Mouse (Mus musculus) E14TG2a.4 (cell line): ENCODE results near the gene Ldhc.
A peak's percentile ranks its signal among the peaks of the same experiment; 100 is the strongest.

Experiments
- H3K27me3 ChIP-seq: 2 replicates; pipeline ENCODE4 v1.6.1; 2014; ENCODE audit warnings: low read length, control low read depth; ENCODE audit not compliant: insufficient read depth
- H3K36me3 ChIP-seq: 2 replicates; pipeline ENCODE4 v1.6.1; 2014; ENCODE audit warnings: low read length, control low read depth; ENCODE audit not compliant: insufficient read depth
- H3K4me1 ChIP-seq: replicated peaks from 2 replicates; pipeline ENCODE4 v1.6.1; 2014; ENCODE audit warnings: low read depth, low read length, control low read depth
- H3K4me3 ChIP-seq: replicated peaks from 2 replicates; pipeline ENCODE4 v1.5.1; 2014; ENCODE audit warnings: mild to moderate bottlenecking, low read length
- H3K9me3 ChIP-seq: 2 replicates; pipeline ENCODE4 v1.6.1; 2014; ENCODE audit warnings: low read length, control low read depth
- CTCF ChIP-seq: conservative IDR thresholded peaks from 2 replicates; pipeline ENCODE4 v1.5.1; 2014; ENCODE audit warnings: low read length
- NANOG ChIP-seq: IDR thresholded peaks from 2 replicates; pipeline ENCODE4 v1.6.1; 2014; ENCODE audit warnings: borderline replicate concordance, low read length, mixed read lengths
- POU5F1 ChIP-seq: IDR thresholded peaks from 2 replicates; pipeline ENCODE4 v1.6.1; 2014; ENCODE audit warnings: low read length, borderline replicate concordance

Ldhc gene

GRCm38 (mm10) chr7:46846486-46847244 lies 14.3 kb upstream of the Ldhc start:
- no peak for TF ChIP-seq POU5F1
- TF ChIP-seq NANOG: no peak
- no peak for TF ChIP-seq CTCF
- H3K9me3 ChIP-seq: no peaks in the 10 kb centered on the region

DNA sequence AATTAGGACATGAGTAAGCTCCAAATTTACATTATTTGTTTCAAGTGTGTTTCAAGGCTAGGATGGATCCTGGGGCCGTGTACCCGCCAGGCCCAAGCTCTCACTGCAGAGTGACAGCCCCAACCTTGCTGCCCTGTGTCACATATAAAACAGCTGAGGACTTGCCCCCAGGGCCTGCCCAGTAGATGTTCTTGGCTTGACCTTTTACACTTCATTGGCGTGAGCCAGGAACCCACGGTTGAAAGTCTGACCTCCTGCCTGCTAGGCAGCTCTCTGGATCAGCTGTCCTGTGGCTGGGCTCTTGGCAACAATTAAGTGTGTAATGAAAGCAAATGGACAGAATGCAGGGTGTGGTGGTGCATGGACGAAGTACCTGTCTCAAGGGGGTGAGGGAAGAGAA lies 11.7 kb upstream of the Ldhc start:
- Histone ChIP-seq H3K27me3 (0 out of 2 replicates have a peak, but pooled peaks cover 7% of the 10 kb centered on the region), H3K36me3 (peaks cover 80% of the 10 kb centered on the region), H3K4me3 (peak overlapping the region; percentile 41), H3K9me3 (no peaks in the 10 kb centered on the region), H3K4me1 (peaks cover 62% of the 10 kb centered on the region)
- TF ChIP-seq NANOG (no peak), CTCF (no peak), POU5F1 (no peak)

More at GRCm38 (mm10) chr7:46846486-46847244, 14.3 kb upstream of the Ldhc start:
- H3K4me3 ChIP-seq: peak overlapping the region; percentile 98
- peaks cover 64% of the 10 kb centered on the region for H3K4me1 ChIP-seq
- peaks cover 62% of the 10 kb centered on the region for H3K36me3 ChIP-seq
- peaks cover 15% of the 10 kb centered on the region; the same call in 1 of the 2 replicates for H3K27me3 ChIP-seq

- Histone ChIP-seq H3K9me3 (no peaks in the 10 kb centered on the region), H3K27me3 (0 out of 2 replicates have a peak, but pooled peaks cover 7% of the 10 kb centered on the region), H3K36me3 (peaks cover 98% of the 10 kb centered on the region), H3K4me1 (peaks cover 65% of the 10 kb centered on the region), H3K4me3 (no peak overlapping the region)
- TF ChIP-seq CTCF (peak; percentile 24), POU5F1 (no peak)
Observed at GRCm38 (mm10) chr7:46851026-46851425, 10.0 kb upstream of the Ldhc start.

DNA sequence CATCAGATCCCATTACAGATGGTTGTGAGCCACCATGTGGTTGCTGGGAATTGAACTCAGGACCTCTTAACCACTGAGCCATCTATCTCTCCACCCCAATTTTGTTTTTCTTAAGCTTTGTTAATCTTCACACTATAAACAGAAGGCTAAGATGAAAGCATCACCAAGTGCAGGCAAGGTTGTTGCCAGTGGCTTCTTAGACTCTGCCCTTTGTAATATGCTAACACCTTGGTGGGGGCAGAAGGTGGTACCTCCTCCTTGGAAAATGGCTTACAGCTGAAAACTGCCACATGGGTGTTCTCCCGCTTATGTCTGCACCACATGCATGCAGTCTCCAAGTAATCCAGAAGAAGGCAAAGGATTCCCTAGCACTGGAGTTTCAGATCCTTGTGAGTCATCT lies 8.3 kb upstream of the Ldhc start:
- Histone ChIP-seq H3K4me1 (peaks cover 59% of the 10 kb centered on the region), H3K9me3 (no peaks in the 10 kb centered on the region), H3K36me3 (peaks cover 86% of the 10 kb centered on the region), H3K27me3 (no peaks in the 10 kb centered on the region), H3K4me3 (no peak overlapping the region)
- TF ChIP-seq NANOG: no peak
- no peak for TF ChIP-seq CTCF
- no peak for TF ChIP-seq POU5F1

GRCm38 (mm10) chr7:46853365-46853764 lies 7.6 kb upstream of the Ldhc start:
- Histone ChIP-seq H3K36me3 (peaks cover 79% of the 10 kb centered on the region), H3K4me3 (no peak overlapping the region), H3K4me1 (peaks cover 55% of the 10 kb centered on the region), H3K27me3 (no peaks in the 10 kb centered on the region), H3K9me3 (no peaks in the 10 kb centered on the region)
- TF ChIP-seq NANOG: peak; percentile 82
- no peak for TF ChIP-seq CTCF
- no peak for TF ChIP-seq POU5F1

DNA sequence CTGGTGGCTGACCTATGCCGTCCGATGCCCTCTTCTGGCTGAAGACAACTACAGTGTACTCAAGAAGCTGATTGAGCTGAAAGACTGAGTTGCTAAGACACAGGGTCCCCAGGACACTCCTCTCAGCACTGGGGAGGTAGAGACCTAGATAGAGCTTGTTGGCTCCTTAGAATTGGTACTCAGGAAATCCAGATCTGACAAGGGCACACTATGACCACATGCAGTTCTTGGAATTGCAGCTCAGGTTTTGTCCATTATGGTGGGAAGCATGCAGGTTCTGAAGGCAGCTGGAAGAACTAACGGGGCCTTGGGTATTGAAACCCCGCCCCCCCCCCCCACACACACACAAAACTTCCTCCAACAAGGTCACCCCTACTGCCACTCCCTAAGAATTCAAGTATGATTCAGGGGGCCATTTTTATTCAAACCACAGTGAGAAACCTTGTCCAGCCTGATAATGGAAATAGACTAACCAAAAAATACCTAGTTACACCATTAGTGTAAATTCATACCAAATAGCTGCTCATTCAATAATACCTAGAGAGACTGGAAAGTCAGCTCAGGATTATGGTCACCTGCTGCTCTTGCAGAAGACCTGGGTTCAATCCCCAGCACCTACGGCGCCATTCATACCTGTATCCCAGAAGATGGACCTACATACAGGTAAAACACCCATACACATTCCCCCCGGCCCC lies 5.0 kb upstream of the Ldhc start:
- Histone ChIP-seq H3K36me3 (peaks cover 55% of the 10 kb centered on the region), H3K4me1 (peaks cover 34% of the 10 kb centered on the region), H3K4me3 (no peak overlapping the region), H3K9me3 (no peaks in the 10 kb centered on the region), H3K27me3 (no peaks in the 10 kb centered on the region)
- no peak for TF ChIP-seq NANOG
- TF ChIP-seq CTCF: no peak
- TF ChIP-seq POU5F1: no peak; the same call in 1 of the 2 replicates

GRCm38 (mm10) chr7:46857436-46857835 lies 3.6 kb upstream of the Ldhc start:
- Histone ChIP-seq H3K4me1 (peaks cover 23% of the 10 kb centered on the region), H3K36me3 (peaks cover 41% of the 10 kb centered on the region), H3K4me3 (no peak overlapping the region), H3K9me3 (no peaks in the 10 kb centered on the region), H3K27me3 (no peaks in the 10 kb centered on the region)
- TF ChIP-seq NANOG: no peak
- no peak for TF ChIP-seq CTCF
- TF ChIP-seq POU5F1: no peak

DNA sequence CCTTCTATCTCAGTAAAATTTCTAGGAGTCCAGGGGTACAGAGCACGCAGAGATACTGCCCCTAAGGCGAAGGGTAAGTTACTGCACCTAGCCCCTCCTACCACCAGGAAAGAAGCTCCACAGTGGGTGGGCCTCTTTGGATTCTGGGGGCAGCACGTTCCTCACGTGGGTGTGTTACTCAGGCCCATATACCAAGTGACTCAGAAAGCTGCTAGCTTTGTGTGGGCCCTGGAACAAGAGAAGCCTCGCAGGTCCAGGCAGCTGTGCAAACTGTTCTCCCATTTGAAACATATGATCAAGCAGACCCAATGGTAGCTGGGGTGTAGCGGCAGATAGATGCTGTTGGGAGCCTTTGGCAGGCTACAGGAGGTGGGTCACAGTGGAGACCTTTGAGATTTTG lies 2.0 kb upstream of the Ldhc start:
- Histone ChIP-seq H3K9me3 (no peaks in the 10 kb centered on the region), H3K4me1 (peaks cover 11% of the 10 kb centered on the region), H3K27me3 (no peaks in the 10 kb centered on the region), H3K4me3 (no peak overlapping the region), H3K36me3 (peaks cover 25% of the 10 kb centered on the region)
- TF ChIP-seq NANOG: no peak
- TF ChIP-seq CTCF: no peak
- no peak for TF ChIP-seq POU5F1
